Mouse (Mus musculus) bone marrow macrophage, adult 2 months (primary cell): Measurements from ENCODE around the gene Lrfn3. TPM values are rescaled to one million over a fixed set of nuclear protein-coding genes. Genes with fewer than 3 reads are reported as not detected.

Experiments used
- H3K27ac ChIP-seq: 2 replicates; pipeline ENCODE4 v1.5.1; 2012; ENCODE audit warnings: low read depth, low read length; ENCODE audit not compliant: insufficient read depth
- H3K4me1 ChIP-seq: 2 replicates; pipeline ENCODE4 v1.6.1; 2012; ENCODE audit warnings: low read length; ENCODE audit not compliant: control insufficient read depth, insufficient read depth
- H3K4me3 ChIP-seq: 2 replicates; pipeline ENCODE4 v1.5.1; 2012; ENCODE audit warnings: mild to moderate bottlenecking, low read length, moderate library complexity; ENCODE audit not compliant: insufficient read depth
- CTCF ChIP-seq: IDR thresholded peaks from 2 replicates; pipeline ENCODE4 v1.5.1; 2012; ENCODE audit warnings: low read depth, mild to moderate bottlenecking, low read length, moderate library complexity
- POLR2A ChIP-seq: IDR thresholded peaks from 2 replicates; pipeline ENCODE4 v1.6.1; 2012; ENCODE audit warnings: mild to moderate bottlenecking, low read depth, low read length, borderline replicate concordance
- polyA plus RNA-seq: library from polyadenylated mRNA; stranded (reverse); fragments of >200 nt; gene quantifications from 2 replicates; pipeline ENCODE4 v1.2.4, GENCODE M21; 2012; ENCODE audit not compliant: missing spikeins, insufficient read depth, insufficient read length

Lrfn3 gene
- polyA plus RNA-seq, 1 experiment: not detected

DNA sequence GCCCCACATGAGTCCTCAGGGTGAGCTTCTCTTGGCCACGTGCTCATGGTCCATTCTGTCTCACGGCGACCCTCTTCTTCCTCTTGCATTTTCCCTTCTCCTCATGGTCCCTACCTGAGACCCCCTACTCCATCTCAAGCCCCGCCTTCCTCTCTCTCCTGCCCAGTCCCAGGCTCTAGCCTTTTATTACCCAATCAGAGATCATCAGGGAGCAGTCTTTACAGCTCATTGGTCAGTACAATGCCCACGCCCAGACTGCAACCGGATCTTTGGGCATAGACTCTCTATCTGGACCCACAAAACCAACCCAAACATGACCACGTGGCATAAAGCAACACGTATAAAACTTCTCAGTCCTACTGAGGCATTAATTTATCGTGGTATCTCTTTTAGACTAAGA is 21.5 kb upstream of the Lrfn3 start:
- H3K4me1 ChIP-seq: no peaks in the 10 kb centered on the region
- H3K4me3 ChIP-seq: no peak overlapping the region
- no peak overlapping the region for H3K27ac ChIP-seq
- no peak for TF ChIP-seq POLR2A
- no peak for TF ChIP-seq CTCF

DNA sequence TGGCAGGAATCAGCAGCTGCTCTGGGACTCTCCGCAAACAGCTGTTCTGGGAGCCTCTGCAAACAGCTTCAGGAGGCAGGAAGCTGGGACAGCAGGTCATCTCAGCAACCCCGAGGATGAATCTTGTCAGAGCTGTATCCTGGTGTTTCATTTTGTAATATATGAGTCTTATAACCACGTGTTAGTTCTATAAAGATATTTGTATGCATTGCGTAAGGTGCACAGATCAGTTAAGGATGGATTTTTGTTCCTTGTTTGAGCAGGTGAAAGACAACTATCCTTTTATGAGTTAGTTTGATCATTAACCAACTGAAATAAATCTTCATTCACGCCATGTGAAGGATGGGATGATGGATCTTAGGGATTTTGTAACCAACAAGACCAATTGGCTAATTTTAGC is 17.5 kb upstream of the Lrfn3 start:
- H3K27ac ChIP-seq: no peak overlapping the region
- no peak for TF ChIP-seq POLR2A
- TF ChIP-seq CTCF: no peak
- H3K4me3 ChIP-seq: no peak overlapping the region
- H3K4me1 ChIP-seq: no peaks in the 10 kb centered on the region

DNA sequence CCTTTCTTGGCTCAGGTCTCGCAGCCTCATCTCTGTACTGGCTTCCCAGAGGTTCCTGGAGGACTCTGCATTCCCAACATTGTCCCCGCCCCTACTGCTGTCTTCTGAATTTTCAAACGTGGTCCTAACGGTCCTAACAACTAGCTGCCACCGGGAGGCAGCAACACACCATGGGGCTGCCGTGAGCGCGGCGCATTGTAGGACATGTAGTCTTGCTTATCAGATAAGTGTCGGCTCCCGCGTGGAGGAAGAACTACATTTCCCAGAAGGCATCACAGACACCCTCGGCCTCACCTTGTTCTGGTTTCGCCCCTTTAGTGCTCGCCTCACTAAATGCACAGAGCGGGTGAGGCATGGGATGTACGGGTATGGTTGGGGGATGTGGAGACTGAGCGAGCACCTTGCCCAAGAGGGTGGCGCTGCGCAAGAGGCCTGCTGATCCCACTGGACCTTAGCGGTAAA is 11.0 kb upstream of the Lrfn3 start:
- H3K4me3 ChIP-seq: peak overlapping the region; percentile 71
- TF ChIP-seq POLR2A (no peak), CTCF (peak; percentile 73)
- H3K27ac ChIP-seq: no peak overlapping the region
- H3K4me1 ChIP-seq: no peaks in the 10 kb centered on the region

DNA sequence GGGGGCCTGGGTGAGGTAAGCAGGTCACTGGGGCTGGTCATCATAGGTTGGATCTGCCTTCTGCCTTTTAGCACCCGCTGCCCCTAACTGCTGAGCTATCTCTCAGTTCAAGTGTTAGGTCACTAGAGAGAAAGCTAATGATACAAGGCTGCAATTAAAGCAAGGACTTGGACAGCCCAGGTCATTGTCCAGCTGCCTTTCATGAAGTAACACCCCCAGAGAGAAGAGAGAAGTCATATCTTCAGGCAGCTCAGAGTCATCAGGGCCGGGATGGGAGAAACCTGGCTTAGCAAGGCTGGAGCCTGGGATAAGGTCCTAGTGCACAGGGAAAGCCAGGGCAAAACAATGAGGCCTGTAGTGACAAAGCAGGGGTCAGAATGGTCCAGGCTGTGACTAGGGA is 4.9 kb upstream of the Lrfn3 start:
- Histone ChIP-seq H3K4me3 (no peak overlapping the region), H3K27ac (no peak overlapping the region), H3K4me1 (no peaks in the 10 kb centered on the region)
- TF ChIP-seq CTCF: no peak
- TF ChIP-seq POLR2A: no peak

DNA sequence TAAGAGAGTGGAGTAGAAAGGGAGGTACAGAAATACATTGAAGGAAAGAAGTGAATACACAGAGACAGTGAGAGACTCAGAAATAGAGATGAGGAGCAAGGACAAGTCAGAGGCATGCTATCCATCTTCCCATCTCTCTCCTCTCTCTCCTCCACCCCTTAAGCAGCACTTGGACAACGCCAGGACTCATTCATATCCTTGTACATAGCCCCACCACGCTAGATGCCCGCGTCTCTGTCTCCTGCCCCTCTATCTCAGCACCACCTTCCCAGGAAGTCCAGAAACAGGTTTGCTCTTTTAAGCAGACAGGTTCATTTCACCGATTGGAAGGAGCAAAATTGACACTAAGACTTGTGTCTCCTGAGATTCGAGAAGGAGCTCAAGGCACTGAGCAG is 769 bp upstream of the Lrfn3 start:
- TF ChIP-seq CTCF: no peak
- no peak for TF ChIP-seq POLR2A
- peak overlapping the region; percentile 36; the same call in 1 of the 2 replicates for H3K4me3 ChIP-seq
- no peak overlapping the region for H3K27ac ChIP-seq
- H3K4me1 ChIP-seq: peaks cover 2% of the 10 kb centered on the region; the same call in 1 of the 2 replicates

DNA sequence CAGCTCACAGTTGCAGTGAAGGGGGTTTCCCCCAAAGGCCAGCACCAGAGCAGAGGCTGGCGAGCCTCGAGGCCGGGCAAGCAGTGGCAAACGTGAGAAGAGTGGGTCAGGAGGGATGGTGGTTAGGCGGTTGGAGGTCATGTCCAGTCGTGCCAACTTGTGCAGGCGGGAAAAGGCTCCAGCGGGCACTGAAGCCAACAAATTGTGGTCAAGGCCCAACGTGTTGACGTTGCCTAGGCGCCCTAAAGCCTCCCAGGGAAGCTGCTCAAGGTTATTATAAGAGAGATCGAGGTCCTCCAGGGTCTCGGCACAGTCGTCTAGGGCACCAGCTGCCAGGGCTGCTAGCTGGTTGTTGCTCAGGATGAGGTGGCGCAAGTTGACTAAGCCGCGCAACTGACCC is 2.5 kb downstream of the Lrfn3 start:
- Histone ChIP-seq H3K4me1 (peaks cover 2% of the 10 kb centered on the region; the same call in 1 of the 2 replicates), H3K27ac (no peak overlapping the region), H3K4me3 (no peak overlapping the region)
- TF ChIP-seq CTCF: no peak
- TF ChIP-seq POLR2A: no peak

DNA sequence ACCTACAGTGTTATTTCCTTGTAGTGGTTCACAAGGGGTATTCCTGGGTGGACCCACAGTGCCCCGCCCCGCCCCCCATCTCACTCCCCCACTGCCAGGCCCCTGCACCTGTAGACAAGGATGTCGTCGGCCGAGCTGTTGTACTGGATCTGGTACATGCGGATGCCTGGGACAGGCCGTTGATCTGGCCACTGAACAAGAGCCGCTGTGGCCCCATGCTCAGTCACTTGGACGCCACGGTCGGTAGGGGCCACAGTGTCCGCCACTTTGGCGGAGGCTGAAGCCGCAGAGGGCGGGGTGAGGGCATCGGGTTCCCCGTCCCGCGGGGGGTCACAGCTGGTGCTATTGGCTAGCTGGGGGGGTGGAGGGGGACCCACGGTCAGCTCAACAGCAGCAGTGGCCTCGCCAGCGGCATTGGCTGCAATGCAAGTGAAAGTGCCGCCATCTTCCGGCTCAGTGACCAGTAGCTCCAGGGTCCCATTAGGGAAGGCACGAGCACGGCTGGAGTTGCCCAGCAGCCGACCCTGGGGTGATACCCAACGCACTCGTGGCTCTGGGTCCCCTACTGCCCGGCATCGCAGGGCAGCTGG is 3.2 kb downstream of the Lrfn3 start:
- no peak for TF ChIP-seq POLR2A
- Histone ChIP-seq H3K4me3 (no peak overlapping the region), H3K4me1 (peaks cover 2% of the 10 kb centered on the region; the same call in 1 of the 2 replicates), H3K27ac (no peak overlapping the region)

DNA sequence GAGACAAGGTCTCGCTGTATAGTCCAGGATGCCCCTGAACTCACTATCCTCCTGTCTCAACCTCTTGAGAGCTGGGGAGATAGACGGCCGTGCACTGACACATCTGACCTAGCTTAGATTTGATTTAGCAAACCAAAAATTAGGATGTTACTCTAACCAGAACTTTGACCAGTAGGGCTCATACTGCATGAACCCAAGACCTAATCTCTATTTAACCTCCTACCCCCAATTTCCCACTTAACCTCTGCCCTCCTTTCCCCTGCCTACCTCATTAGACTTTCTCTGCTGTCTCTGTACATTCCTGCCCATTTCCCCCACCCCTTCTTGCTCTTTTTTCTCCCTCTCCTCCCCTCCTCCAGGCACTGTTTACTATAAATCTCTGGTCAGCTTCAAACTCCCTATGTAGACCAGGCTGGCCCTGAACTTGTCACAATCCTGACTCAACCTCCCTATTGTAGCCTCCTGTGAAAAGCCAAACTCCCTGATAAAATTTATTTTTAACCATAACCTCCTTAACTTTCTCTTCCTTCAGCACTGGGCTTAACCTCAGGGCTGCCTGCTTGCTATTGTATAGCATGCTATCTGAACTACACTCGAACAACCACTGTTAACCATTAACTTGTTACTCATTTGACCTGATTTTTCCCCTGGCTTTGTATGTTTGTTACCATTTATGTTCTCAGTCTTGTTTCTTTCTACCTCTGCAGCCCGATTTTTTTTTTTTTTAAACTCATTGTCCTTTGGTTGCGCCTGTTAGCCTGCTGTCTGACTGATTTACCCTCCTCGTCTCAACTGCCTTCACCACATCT is 4.0 kb downstream of the Lrfn3 start:
- Histone ChIP-seq H3K27ac (no peak overlapping the region), H3K4me3 (no peak overlapping the region), H3K4me1 (peaks cover 2% of the 10 kb centered on the region; the same call in 1 of the 2 replicates)
- TF ChIP-seq CTCF (no peak), POLR2A (no peak)

DNA sequence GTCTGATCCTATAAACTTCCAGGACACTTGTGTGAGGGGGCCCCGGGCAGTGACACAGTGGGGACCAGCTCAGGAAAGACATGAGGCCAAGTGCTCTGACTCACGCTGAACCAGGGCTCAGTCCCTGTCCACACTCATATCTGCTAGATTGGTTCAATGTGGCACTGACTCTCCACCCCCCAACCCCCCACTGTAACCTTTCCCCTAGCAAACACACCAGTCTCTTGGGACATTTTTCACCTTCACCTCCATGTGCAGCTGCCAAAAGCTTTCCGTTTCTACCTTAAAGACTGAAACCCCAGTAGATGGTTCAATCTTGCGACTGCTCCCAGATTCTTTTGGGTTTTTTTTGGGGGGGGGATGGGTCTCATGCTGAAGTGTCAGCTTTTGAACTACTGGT is 8.5 kb downstream of the Lrfn3 start:
- Histone ChIP-seq H3K4me3 (no peak overlapping the region), H3K4me1 (no peaks in the 10 kb centered on the region), H3K27ac (no peak overlapping the region)
- TF ChIP-seq POLR2A: no peak
- no peak for TF ChIP-seq CTCF

DNA sequence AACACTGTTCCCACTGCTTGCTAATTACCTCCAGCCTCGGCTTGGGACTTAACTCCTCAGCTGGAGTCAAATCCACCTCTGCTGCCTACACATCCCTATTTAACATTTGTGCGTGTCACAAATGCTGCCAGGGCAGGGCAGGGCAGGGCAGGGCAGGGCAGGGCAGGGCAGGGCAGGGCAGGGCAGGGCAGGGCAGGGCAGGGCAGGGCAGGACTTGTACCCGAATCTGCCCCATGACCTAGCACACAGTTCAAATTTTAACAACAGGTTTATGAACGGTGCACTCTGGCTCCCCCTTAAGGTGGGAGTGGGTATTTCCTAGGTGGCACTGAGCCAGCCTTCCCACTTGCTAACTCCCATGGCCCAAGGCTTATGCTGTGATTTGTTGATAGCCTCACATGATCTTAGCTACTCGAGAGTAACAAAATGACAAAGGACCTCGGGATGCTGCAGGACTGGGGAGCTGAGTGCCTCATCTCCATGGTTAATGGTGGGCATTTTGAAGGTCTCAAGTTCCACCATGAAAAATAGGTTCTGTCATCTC is 9.2 kb downstream of the Lrfn3 start:
- Histone ChIP-seq H3K4me3 (no peak overlapping the region), H3K27ac (no peak overlapping the region), H3K4me1 (no peaks in the 10 kb centered on the region)
- TF ChIP-seq POLR2A (no peak), CTCF (peak; percentile 45; the same call in 1 of the 2 replicates)

DNA sequence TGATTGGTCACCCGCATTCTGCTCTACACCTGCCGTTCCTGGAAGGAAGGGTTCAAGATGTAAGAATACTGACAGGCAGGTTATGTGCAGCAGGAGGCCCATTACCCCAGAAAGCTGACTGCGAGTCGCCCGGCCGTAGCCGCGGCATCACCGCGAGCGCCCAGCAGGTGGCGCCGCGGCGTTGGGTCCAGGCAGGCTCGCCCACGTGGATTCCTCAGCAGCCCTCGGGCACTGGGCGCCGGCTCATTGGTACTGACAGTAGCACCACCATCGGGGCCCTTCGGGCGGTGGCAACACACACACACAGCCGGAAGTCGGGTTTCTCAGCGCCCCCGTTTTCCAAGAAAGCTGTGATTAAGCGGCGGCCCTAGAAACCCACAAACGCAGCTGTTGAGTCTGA is 14.7 kb downstream of the Lrfn3 start:
- TF ChIP-seq POLR2A: no peak
- TF ChIP-seq CTCF: peak; percentile 75
- H3K27ac ChIP-seq: no peak overlapping the region

More for the DNA sequence above, 14.7 kb downstream of the Lrfn3 start:
- Histone ChIP-seq H3K4me3 (no peak overlapping the region), H3K4me1 (no peaks in the 10 kb centered on the region)
